ENCODE assay signal across 8 mouse cellular contexts in genomic region chr10:23348893-23349391, GRCm38 (mm10). TPM values are rescaled to one million over a fixed set of nuclear protein-coding genes. Genes with fewer than 3 reads are reported as not detected.
DNase-seq lines count a peak whose midpoint lies in the region; ATAC-seq lines count a peak whose summit lies in the region.

No protein-coding gene starts in this region.

- DNase-seq in adrenal gland, postnatal 14 days, result peak; percentile 5
- no peak for DNase-seq in adrenal gland, adult 8-10 months
- peak; percentile 9 for DNase-seq in ovary, postnatal 36 days (ENCODE audit: low spot score)
- DNase-seq in ovary, adult 18-20 months (ENCODE audit: low spot score), result no peak
- DNase-seq in gastrocnemius, postnatal 10 days, result peak; percentile 24
- DNase-seq in spleen, adult 18-20 months, result no peak

- H3K27ac ChIP-seq in limb, embryonic 13.5 days, result peak overlapping the region; percentile 85
- H3K27ac ChIP-seq in stomach, embryonic 15.5 days, result no peak overlapping the region

- H3K4me3 ChIP-seq in limb, embryonic 13.5 days, result peak overlapping the region; percentile 64
- peak overlapping the region; percentile 59 for H3K4me3 ChIP-seq in stomach, embryonic 15.5 days (replicated peaks)

- peak overlapping the region; percentile 86 for H3K4me2 ChIP-seq in limb, embryonic 13.5 days (replicated peaks)
- H3K4me2 ChIP-seq in stomach, embryonic 15.5 days, result peak overlapping the region; percentile 86

- H3K36me3 ChIP-seq in limb, embryonic 13.5 days, result no peaks in the 10 kb centered on the region
- H3K36me3 ChIP-seq in stomach, embryonic 15.5 days, result no peaks in the 10 kb centered on the region

- H3K9me3 ChIP-seq in limb, embryonic 13.5 days, result no peaks in the 10 kb centered on the region
- H3K9me3 ChIP-seq in stomach, embryonic 15.5 days, result no peaks in the 10 kb centered on the region

- 0 out of 2 replicates have a peak, but pooled peaks cover 6% of the 10 kb centered on the region for H3K27me3 ChIP-seq in limb, embryonic 13.5 days
- peaks cover 26% of the 10 kb centered on the region for H3K27me3 ChIP-seq in stomach, embryonic 15.5 days (replicated peaks)

- peak; percentile 39 for ATAC-seq in limb, embryonic 13.5 days (ENCODE audit: low FRiP score, low read depth)
- peak; percentile 65 for ATAC-seq in stomach, embryonic 15.5 days (ENCODE audit: insufficient read depth, low FRiP score, low read depth)

- peaks cover 26% of the 10 kb centered on the region for H3K4me1 ChIP-seq in limb, embryonic 13.5 days
- H3K4me1 ChIP-seq in stomach, embryonic 15.5 days, result peaks cover 19% of the 10 kb centered on the region

- WGBS in limb, embryonic 13.5 days, result under 1% methylated on average over 22 of the region's 22 CpGs
- 2% methylated on average over 22 of the region's 22 CpGs for WGBS in stomach, embryonic 15.5 days

- peak overlapping the region; percentile 77 for H3K9ac ChIP-seq in limb, embryonic 13.5 days
- no peak overlapping the region for H3K9ac ChIP-seq in stomach, embryonic 15.5 days

RNA-seq across cellular contexts. Expression of gene Eya4, which starts 1.6 kb away (rescaled TPM):
- total RNA-seq in adrenal gland, postnatal 14 days (2021), result 1.1 and 1.4 TPM in 2 replicates
- 1 to 10 TPM in 3 of 4 experiments, under 1 TPM in 1; 0.59 to 2.1 (median 1.6) TPM for total RNA-seq in adrenal gland, adult 8-10 months (2022)
- total RNA-seq in gastrocnemius, postnatal 10 days (2021), result 10 to 100 TPM; 50.2 to 55.4 TPM
- polyA plus RNA-seq in limb, embryonic 13.5 days (2015; fragmentation: Nextera tagmentation; extraction: Ambion mirVana), result 9.6 and 10.6 TPM in 2 replicates
- 0.92 and 1.4 TPM in 2 replicates for polyA plus RNA-seq in stomach, embryonic 15.5 days (2015; fragmentation: Nextera tagmentation; extraction: Ambion mirVana)

Comparison
In these comparisons a context has a peak if more than half of its experiments do, and no peak if none do; other contexts are left out.
1. DNase-seq: peak in adrenal gland, postnatal 14 days (single experiment), ovary, postnatal 36 days (single experiment) and gastrocnemius, postnatal 10 days (single experiment); none in adrenal gland, adult 8-10 months (single experiment), ovary, adult 18-20 months (single experiment) and spleen, adult 18-20 months (0 of 2).
2. RNA of gene Eya4, which starts 1.6 kb away (total RNA-seq): 50.2 to 55.4 TPM in gastrocnemius, postnatal 10 days; 0.59 to 2.1 TPM in adrenal gland, adult 8-10 months and 1.1 to 1.4 TPM in adrenal gland, postnatal 14 days; every median in the first group is over 10 times any median in the second.